Mouse (Mus musculus): ENCODE results near the gene Ap2s1. TPM values are rescaled to one million over a fixed set of nuclear protein-coding genes. Genes with fewer than 3 reads are reported as not detected.

The Ap2s1 gene
- polyA plus RNA-seq, 1 experiment from 2014 or later = 284 TPM

GRCm38 (mm10) chr7:16739056-16739604, 920 bp downstream of the Ap2s1 start:
- DNase-seq (ENCODE audit: low spot score) (no peak), ATAC-seq (ENCODE audit: insufficient read depth, low FRiP score, low TSS enrichment) (0 out of 2 replicates have a peak, but pooled peaks have one; percentile 6)
- Histone ChIP-seq H3K27ac (ENCODE audit: low read depth, low read length) (no peak overlapping the region), H3K4me1 (ENCODE audit: control insufficient read depth, insufficient read depth, low read length) (peaks cover 6% of the 10 kb centered on the region), H3K9ac (ENCODE audit: low read length) (peak overlapping the region; percentile 70), H3K4me3 (ENCODE audit: low read depth, low read length) (peak overlapping the region; percentile 74), H3K36me3 (ENCODE audit: control insufficient read depth, insufficient read depth, low read length) (peaks cover 4% of the 10 kb centered on the region; the same call in 1 of the 2 replicates), H3K27me3 (ENCODE audit: control insufficient read depth, insufficient read depth, low read length) (no peaks in the 10 kb centered on the region), H3K9me3 (ENCODE audit: control insufficient read depth, low read length) (no peaks in the 10 kb centered on the region), H3K4me2 (ENCODE audit: low read depth) (peak overlapping the region; percentile 55)
- 64% methylated on average over 10 of the region's 10 CpGs for WGBS

GRCm38 (mm10) chr7:16745373-16745772, 7.2 kb downstream of the Ap2s1 start:
- DNase-seq (ENCODE audit: low spot score) (no peak), ATAC-seq (ENCODE audit: insufficient read depth, low FRiP score, low TSS enrichment) (no peak)
- Histone ChIP-seq H3K27me3 (ENCODE audit: control insufficient read depth, insufficient read depth, low read length) (no peaks in the 10 kb centered on the region), H3K36me3 (ENCODE audit: control insufficient read depth, insufficient read depth, low read length) (peaks cover 4% of the 10 kb centered on the region), H3K4me1 (ENCODE audit: control insufficient read depth, insufficient read depth, low read length) (no peaks in the 10 kb centered on the region), H3K4me2 (ENCODE audit: low read depth) (no peak overlapping the region), H3K4me3 (ENCODE audit: low read depth, low read length) (no peak overlapping the region), H3K27ac (ENCODE audit: low read depth, low read length) (no peak overlapping the region), H3K9me3 (ENCODE audit: control insufficient read depth, low read length) (no peaks in the 10 kb centered on the region), H3K9ac (ENCODE audit: low read length) (no peak overlapping the region)
- 91% methylated on average over 4 of the region's 4 CpGs for WGBS

GRCm38 (mm10) chr7:16746093-16746492, 7.9 kb downstream of the Ap2s1 start:
- Histone ChIP-seq H3K27ac (ENCODE audit: low read depth, low read length) (no peak overlapping the region), H3K9me3 (ENCODE audit: control insufficient read depth, low read length) (no peaks in the 10 kb centered on the region), H3K36me3 (ENCODE audit: control insufficient read depth, insufficient read depth, low read length) (peaks cover 4% of the 10 kb centered on the region), H3K4me3 (ENCODE audit: low read depth, low read length) (no peak overlapping the region), H3K27me3 (ENCODE audit: control insufficient read depth, insufficient read depth, low read length) (no peaks in the 10 kb centered on the region), H3K4me1 (ENCODE audit: control insufficient read depth, insufficient read depth, low read length) (no peaks in the 10 kb centered on the region), H3K9ac (ENCODE audit: low read length) (no peak overlapping the region), H3K4me2 (ENCODE audit: low read depth) (no peak overlapping the region)
- ATAC-seq (ENCODE audit: insufficient read depth, low FRiP score, low TSS enrichment) (no peak; the same call in 1 of the 2 replicates), DNase-seq (ENCODE audit: low spot score) (peak; percentile 62)
- WGBS = 54% methylated on average over 3 of the region's 3 CpGs

GRCm38 (mm10) chr7:16747656-16748055, 9.4 kb downstream of the Ap2s1 start:
- DNase-seq (ENCODE audit: low spot score) (no peak), ATAC-seq (ENCODE audit: insufficient read depth, low FRiP score, low TSS enrichment) (no peak)
- H3K9ac ChIP-seq (ENCODE audit: low read length) = no peak overlapping the region
- H3K9me3 ChIP-seq (ENCODE audit: control insufficient read depth, low read length) = no peaks in the 10 kb centered on the region
- H3K27me3 ChIP-seq (ENCODE audit: control insufficient read depth, insufficient read depth, low read length) = no peaks in the 10 kb centered on the region
- no peak overlapping the region for H3K4me3 ChIP-seq (ENCODE audit: low read depth, low read length)
- 93% methylated on average over 6 of the region's 6 CpGs for WGBS
- no peak overlapping the region for H3K27ac ChIP-seq (ENCODE audit: low read depth, low read length)
- H3K4me1 ChIP-seq (ENCODE audit: control insufficient read depth, insufficient read depth, low read length) = no peaks in the 10 kb centered on the region
- peaks cover 4% of the 10 kb centered on the region for H3K36me3 ChIP-seq (ENCODE audit: control insufficient read depth, insufficient read depth, low read length)
- no peak overlapping the region for H3K4me2 ChIP-seq (ENCODE audit: low read depth)

GRCm38 (mm10) chr7:16752016-16752415, 13.8 kb downstream of the Ap2s1 start:
- 92% methylated on average over 12 of the region's 12 CpGs for WGBS
- no peak overlapping the region for H3K4me3 ChIP-seq (ENCODE audit: low read depth, low read length)
- DNase-seq (ENCODE audit: low spot score) = no peak
- H3K36me3 ChIP-seq (ENCODE audit: control insufficient read depth, insufficient read depth, low read length) = no peaks in the 10 kb centered on the region; the same call in 1 of the 2 replicates
- H3K9me3 ChIP-seq (ENCODE audit: control insufficient read depth, low read length) = no peaks in the 10 kb centered on the region
- H3K27me3 ChIP-seq (ENCODE audit: control insufficient read depth, insufficient read depth, low read length) = no peaks in the 10 kb centered on the region
- H3K27ac ChIP-seq (ENCODE audit: low read depth, low read length) = no peak overlapping the region
- no peak overlapping the region for H3K9ac ChIP-seq (ENCODE audit: low read length)
- no peaks in the 10 kb centered on the region for H3K4me1 ChIP-seq (ENCODE audit: control insufficient read depth, insufficient read depth, low read length)
- H3K4me2 ChIP-seq (ENCODE audit: low read depth) = no peak overlapping the region
- no peak for ATAC-seq (ENCODE audit: insufficient read depth, low FRiP score, low TSS enrichment)

- ATAC-seq (ENCODE audit: insufficient read depth, low FRiP score, low TSS enrichment) (no peak), DNase-seq (ENCODE audit: low spot score) (no peak)
- H3K9me3 ChIP-seq (ENCODE audit: control insufficient read depth, low read length) = no peaks in the 10 kb centered on the region
- H3K27ac ChIP-seq (ENCODE audit: low read depth, low read length) = no peak overlapping the region
- no peaks in the 10 kb centered on the region for H3K27me3 ChIP-seq (ENCODE audit: control insufficient read depth, insufficient read depth, low read length)
- 71% methylated on average over 17 of the region's 17 CpGs for WGBS
- H3K4me1 ChIP-seq (ENCODE audit: control insufficient read depth, insufficient read depth, low read length) = no peaks in the 10 kb centered on the region
- no peak overlapping the region for H3K4me3 ChIP-seq (ENCODE audit: low read depth, low read length)
- no peak overlapping the region for H3K4me2 ChIP-seq (ENCODE audit: low read depth)
- no peaks in the 10 kb centered on the region for H3K36me3 ChIP-seq (ENCODE audit: control insufficient read depth, insufficient read depth, low read length)
- no peak overlapping the region for H3K9ac ChIP-seq (ENCODE audit: low read length)
Measured at GRCm38 (mm10) chr7:16755362-16756017, 17.3 kb downstream of the Ap2s1 start.

- Histone ChIP-seq H3K27me3 (ENCODE audit: control insufficient read depth, insufficient read depth, low read length) (no peaks in the 10 kb centered on the region), H3K9me3 (ENCODE audit: control insufficient read depth, low read length) (no peaks in the 10 kb centered on the region), H3K9ac (ENCODE audit: low read length) (no peak overlapping the region), H3K4me2 (ENCODE audit: low read depth) (no peak overlapping the region), H3K36me3 (ENCODE audit: control insufficient read depth, insufficient read depth, low read length) (no peaks in the 10 kb centered on the region), H3K4me3 (ENCODE audit: low read depth, low read length) (no peak overlapping the region), H3K27ac (ENCODE audit: low read depth, low read length) (no peak overlapping the region), H3K4me1 (ENCODE audit: control insufficient read depth, insufficient read depth, low read length) (no peaks in the 10 kb centered on the region)
- ATAC-seq (ENCODE audit: insufficient read depth, low FRiP score, low TSS enrichment) (peak; percentile 48; the same call in 1 of the 2 replicates), DNase-seq (ENCODE audit: low spot score) (no peak)
- WGBS = 76% methylated on average over 10 of the region's 11 CpGs
Measured at GRCm38 (mm10) chr7:16758872-16759574, 20.8 kb downstream of the Ap2s1 start.

- H3K4me3 ChIP-seq (ENCODE audit: low read depth, low read length) = no peak overlapping the region
- no peak overlapping the region for H3K4me2 ChIP-seq (ENCODE audit: low read depth)
- no peak for DNase-seq (ENCODE audit: low spot score)
- WGBS = 20% methylated on average over 8 of the region's 8 CpGs
- no peaks in the 10 kb centered on the region for H3K27me3 ChIP-seq (ENCODE audit: control insufficient read depth, insufficient read depth, low read length)
- no peak overlapping the region for H3K27ac ChIP-seq (ENCODE audit: low read depth, low read length)
- no peak overlapping the region for H3K9ac ChIP-seq (ENCODE audit: low read length)
- no peaks in the 10 kb centered on the region for H3K4me1 ChIP-seq (ENCODE audit: control insufficient read depth, insufficient read depth, low read length)
- ATAC-seq (ENCODE audit: insufficient read depth, low FRiP score, low TSS enrichment) = no peak
- H3K36me3 ChIP-seq (ENCODE audit: control insufficient read depth, insufficient read depth, low read length) = no peaks in the 10 kb centered on the region
- H3K9me3 ChIP-seq (ENCODE audit: control insufficient read depth, low read length) = no peaks in the 10 kb centered on the region
Measured at GRCm38 (mm10) chr7:16760292-16760691, 22.1 kb downstream of the Ap2s1 start.

Measured in neural tube, embryonic 11.5 days (tissue).